Mouse (Mus musculus): ENCODE results near the gene Odf3l2. TPM values are rescaled to one million over a fixed set of nuclear protein-coding genes. Genes with fewer than 3 reads are reported as not detected.

The Odf3l2 gene
- 0.22 and 0.25 TPM in 2 replicates for polyA plus RNA-seq (2012; rRNA removed)

DNA sequence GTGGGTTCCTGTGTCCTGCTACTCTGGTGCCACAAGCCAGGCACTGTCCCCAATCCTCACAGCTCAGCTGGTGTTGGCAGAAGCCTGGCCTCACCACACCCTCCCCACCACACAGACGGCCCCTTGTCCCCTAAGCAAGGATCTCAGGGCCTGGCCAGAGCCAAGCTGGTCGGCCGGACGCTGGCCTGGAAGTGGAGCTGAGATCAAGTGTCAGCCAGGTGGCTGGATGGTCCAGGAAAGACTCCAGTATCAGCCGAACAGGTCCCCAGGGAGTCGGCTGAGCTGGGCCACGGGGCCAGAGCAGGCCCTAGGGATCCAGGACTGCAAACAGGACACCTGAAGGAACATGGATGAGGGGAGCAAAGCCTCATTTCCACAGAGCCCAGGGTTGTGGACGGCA is at the start of gene Odf3l2:
Gene Odf3l2, minus strand, starts transcription at position 28 of the 400 bp plus-strand sequence.
- no peak for DNase-seq (ENCODE audit: extremely low spot score in 1 of 2, low spot score in 1 of 2)

- no peak for DNase-seq (ENCODE audit: extremely low spot score in 1 of 2, low spot score in 1 of 2)
Measured at GRCm38 (mm10) chr10:79694379-79694655, 48.8 kb upstream of the Odf3l2 start.

GRCm38 (mm10) chr10:79693580-79694378 is 48.2 kb upstream of the Odf3l2 start:
- no peak for DNase-seq (ENCODE audit: extremely low spot score in 1 of 2, low spot score in 1 of 2)

GRCm38 (mm10) chr10:79691986-79692548 is 46.5 kb upstream of the Odf3l2 start:
- no peak for DNase-seq (ENCODE audit: extremely low spot score in 1 of 2, low spot score in 1 of 2)

DNA sequence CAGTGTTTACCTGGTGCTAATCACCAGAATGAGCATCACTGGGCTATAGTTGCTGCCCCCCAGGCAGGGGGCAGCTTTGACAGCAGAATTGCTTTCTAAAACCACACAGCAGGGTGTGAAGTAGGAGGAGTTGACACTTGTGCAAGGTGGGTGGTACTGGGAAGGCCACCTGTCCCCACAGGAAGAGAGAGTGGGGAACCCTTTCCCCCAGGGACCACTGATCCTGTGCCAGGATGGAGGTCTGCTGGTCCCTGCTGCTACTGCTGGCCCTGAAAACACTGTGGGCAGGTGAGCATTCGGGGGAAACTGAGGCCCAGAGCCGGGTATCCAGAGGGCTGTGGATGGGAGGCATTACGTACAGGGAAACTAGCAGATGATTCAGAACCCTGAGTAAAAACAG is 43.6 kb upstream of the Odf3l2 start:
- DNase-seq (ENCODE audit: extremely low spot score in 1 of 2, low spot score in 1 of 2), result no peak

GRCm38 (mm10) chr10:79688720-79689119 is 43.2 kb upstream of the Odf3l2 start, which contains the start of gene Gzmm:
Gene Gzmm (plus strand): TSS chr10:79689020.
- DNase-seq (ENCODE audit: extremely low spot score in 1 of 2, low spot score in 1 of 2), result no peak

DNA sequence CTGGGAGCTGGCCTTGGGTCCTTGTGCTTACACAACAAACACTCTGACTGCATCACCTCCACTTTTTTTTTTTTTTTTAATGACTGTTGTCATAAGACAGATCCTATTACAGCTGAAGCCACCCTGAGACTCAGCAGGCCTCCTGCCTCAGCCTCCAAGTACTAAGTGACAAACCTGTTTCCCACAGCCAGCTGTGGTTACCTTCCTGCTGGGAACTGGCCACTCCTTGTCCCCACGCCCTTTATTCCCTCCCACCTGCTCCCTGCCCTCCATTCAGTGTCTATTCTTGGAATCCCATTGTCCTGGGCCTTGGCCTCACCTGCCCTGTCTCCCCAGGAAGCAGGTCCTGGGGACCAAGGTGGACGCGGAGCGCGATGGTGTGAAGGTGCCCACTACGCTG is 42.0 kb upstream of the Odf3l2 start:
- no peak for DNase-seq (ENCODE audit: extremely low spot score in 1 of 2, low spot score in 1 of 2)

- no peak for DNase-seq (ENCODE audit: extremely low spot score in 1 of 2, low spot score in 1 of 2)
Measured at GRCm38 (mm10) chr10:79686691-79687090, 41.2 kb upstream of the Odf3l2 start.

DNA sequence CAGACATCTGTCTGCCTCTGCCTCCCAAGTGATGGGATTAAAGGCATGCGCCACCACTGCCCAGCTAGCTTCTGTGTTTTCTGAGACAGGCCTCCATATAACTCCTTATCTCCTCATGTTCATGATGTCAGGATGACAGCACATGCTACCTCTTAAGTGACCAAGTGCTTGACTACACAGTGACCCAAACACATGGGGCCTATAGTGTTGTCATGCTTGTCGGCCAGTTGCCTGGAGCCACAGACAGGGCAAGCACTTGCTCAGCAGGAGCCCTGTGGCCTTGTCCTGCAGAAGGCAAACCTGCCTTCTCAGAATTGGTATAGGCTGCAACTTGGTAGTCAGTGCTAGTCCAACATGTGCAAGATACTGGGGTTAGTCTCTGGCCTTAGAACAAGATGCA is 40.7 kb upstream of the Odf3l2 start:
- no peak for DNase-seq (ENCODE audit: extremely low spot score in 1 of 2, low spot score in 1 of 2)

GRCm38 (mm10) chr10:79684770-79685600 is 39.4 kb upstream of the Odf3l2 start:
- no peak for DNase-seq (ENCODE audit: extremely low spot score in 1 of 2, low spot score in 1 of 2)

DNA sequence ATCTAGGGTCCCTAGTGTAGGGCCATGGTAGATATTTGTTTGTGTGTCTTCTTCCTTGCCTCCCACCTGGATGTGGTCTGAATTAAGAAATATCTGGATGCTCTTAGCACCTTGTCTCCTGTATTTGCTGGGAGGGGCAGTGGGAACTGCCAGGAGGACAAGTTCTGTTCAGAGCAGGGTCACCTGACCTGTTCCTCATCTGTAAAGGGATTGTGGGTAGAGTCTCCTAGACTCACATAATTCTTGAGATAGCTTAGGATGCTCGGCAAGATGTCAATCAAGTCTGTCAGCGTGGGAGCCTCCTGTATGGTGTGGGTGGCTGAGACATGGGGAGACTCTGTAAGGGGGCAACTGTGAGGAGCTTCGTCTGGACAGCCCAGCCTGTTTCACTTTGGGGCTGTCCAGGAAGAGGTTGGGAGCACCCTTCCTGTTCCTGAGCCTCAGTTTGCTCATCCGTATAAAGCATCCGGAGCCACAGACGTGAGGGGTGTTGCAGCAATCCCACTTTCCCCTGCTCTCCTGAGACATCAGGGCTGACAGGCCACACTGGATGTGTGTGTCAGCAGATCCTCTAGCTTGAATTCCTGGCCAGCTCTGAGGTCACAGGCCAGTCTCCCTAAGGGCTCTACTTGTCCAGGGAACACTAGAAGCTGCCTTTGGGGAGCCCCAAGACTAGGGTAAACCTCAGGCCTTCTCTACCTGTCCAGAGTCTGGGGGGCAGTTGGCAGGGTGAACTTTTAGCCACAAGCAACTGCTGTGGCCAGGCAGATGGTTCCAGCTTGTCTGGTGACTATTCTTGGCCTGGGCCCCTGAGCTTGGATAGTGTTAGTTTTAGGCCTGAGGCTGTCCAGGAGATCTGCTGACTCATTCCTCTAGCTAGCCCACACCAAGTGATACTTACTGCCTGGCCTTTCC is 38.4 kb upstream of the Odf3l2 start:
- no peak for DNase-seq (ENCODE audit: extremely low spot score in 1 of 2, low spot score in 1 of 2)

- peak in 1 of 2 experiments; percentile 61 for DNase-seq (ENCODE audit: extremely low spot score in 1 of 2, low spot score in 1 of 2)
Measured at GRCm38 (mm10) chr10:79682916-79683582, 37.5 kb upstream of the Odf3l2 start.

DNA sequence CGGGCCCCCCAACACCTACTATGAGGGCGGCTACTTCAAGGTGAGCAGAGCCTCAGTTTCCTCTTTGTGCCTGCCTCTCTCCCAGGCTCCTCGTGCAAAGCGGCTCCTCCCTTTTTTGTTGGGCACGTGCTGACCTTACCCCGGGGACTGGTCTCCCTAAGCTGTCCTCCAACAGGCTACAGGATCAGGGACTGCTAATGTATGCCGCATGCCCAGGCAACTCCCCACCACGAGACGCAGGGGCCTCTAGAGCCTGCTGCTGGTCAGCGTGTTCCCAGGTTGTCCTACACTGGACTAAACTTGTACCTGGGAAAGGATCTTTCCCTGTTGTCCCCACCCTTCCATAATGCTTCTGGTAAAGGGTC is 37.0 kb upstream of the Odf3l2 start:
- DNase-seq (ENCODE audit: extremely low spot score in 1 of 2, low spot score in 1 of 2), result no peak

DNA sequence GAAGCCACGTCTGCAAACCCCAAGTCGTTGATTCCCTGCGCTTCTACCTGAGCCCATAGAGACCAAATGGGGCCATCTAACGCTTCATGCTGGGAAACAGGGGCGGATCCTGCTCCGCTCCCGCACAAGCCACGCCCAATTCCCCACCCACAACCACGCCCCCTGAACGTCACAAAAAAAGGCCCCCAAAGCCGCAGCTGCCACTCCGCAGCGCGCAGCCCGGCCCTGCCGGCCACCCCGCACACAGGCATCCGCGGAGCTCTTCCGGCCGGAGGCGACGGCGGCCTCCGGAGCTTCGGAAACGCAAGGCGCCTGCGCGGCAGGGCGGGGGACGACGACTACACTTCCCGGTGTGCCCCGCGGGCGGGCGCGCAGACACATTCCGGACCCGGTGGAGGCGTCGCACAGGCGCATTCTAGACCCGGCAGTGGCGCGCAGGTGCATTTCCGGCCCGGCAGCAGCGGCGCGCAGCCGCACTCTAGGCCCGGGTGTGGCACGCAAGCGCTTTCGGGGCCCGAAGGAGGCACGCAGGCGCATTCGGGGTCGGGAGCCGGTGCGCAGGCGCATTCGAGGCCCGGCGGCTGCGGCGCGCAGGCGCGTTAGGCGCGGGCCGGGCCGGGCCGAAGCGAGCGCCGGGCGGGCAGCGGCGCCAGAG is 36.2 kb upstream of the Odf3l2 start, which contains the start of gene Cdc34:
Gene Cdc34, plus strand, starts transcription at position 605 of the 655 bp plus-strand sequence.
- peak; percentile 98 to 100 for DNase-seq (ENCODE audit: extremely low spot score in 1 of 2, low spot score in 1 of 2)

GRCm38 (mm10) chr10:79680606-79681495 is 35.3 kb upstream of the Odf3l2 start:
- no peak for DNase-seq (ENCODE audit: extremely low spot score in 1 of 2, low spot score in 1 of 2)

DNA sequence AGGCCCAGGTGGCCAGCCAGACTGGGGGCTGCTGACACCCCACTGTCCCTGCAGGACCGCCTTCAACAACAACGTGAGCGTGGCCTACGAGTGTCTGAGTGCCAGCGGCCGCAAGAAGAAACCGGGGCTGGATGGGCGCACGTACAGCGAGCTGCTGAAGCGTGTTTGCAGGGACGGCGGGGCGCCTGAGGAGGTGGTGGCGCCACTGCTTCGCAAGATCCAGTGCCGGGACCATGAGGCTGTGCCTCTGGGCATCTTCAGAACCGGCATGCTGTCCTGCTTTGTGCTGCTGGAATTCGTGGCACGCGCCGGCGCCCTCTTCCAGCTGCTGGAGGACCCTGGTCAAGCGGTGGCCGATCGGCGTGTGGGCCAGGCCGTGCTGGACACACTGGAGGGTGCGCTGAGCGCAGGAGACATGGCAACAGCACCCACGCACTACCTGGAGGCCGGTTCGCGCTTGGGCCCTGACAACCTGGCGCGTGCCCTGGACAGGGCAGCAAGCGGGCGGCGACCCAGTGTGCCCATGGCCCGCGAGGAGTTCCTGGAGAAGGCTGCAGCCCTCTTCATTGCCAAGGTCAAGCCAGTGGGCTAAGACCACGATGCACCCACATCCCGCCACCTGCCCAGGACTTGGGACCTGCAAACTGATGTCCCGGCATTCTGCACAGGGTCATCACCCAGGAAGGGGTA is 30.0 kb upstream of the Odf3l2 start:
- DNase-seq (ENCODE audit: extremely low spot score in 1 of 2, low spot score in 1 of 2), result no peak

DNA sequence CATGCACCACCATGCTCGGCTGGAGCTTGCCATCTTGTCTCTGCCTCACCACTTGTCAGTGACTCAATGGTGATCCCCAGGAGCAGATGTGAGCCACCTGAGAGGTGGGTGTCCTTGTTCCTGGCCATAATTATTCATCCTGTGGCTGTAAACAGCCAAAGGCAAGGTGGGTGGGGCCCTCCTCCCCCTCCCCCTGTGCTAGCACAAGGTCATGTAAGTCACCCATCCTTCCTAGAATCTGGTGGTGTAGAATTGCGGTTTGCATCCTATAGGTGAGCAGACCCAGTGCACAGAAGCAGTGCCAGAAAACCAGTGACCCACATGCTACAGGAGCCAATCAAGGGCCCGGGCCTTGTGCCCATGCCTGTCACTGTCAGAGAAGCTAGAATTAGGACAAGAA is 27.5 kb upstream of the Odf3l2 start:
- no peak for DNase-seq (ENCODE audit: extremely low spot score in 1 of 2, low spot score in 1 of 2)

GRCm38 (mm10) chr10:79672088-79672455 is 26.5 kb upstream of the Odf3l2 start:
- DNase-seq (ENCODE audit: extremely low spot score in 1 of 2, low spot score in 1 of 2), result no peak

Data from frontal cortex, adult 2 months (tissue).